Mouse (Mus musculus): ENCODE data around the gene Spg11. TPM values are rescaled to one million over a fixed set of nuclear protein-coding genes. Genes with fewer than 3 reads are reported as not detected.
"Not testable (repeated sequence)": the region's sequence is repeated elsewhere in the genome, so short reads cannot be mapped to it uniquely, and the experiment has no call there.

Spg11 gene
- total RNA-seq, 4 experiments from 2014 or later, result 15.2 to 19.3 (median 18.5) TPM

DNA sequence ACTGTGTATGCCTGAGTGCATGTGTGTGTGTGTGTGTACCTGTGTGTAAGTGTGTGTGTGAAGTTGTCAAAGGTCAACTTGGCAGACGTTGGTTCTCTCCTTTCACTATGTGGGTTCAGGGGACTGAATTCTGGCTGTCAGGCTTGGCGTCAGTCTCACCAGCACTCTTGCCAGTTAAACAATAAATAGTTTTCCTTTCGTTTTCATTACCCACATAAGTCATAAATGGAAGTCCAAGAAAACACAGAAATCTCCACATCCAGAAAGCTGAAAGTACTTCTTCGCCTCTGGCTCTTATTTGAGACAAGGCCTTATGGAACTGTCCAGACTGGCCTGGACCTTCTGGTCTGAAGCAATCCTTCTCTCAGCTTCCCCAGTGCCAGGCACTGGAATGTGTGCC, 27.6 kb upstream of the Spg11 start:
- no peak for DNase-seq (ENCODE audit: low spot score in 2 of 2)

- DNase-seq (ENCODE audit: low spot score in 2 of 2), result no peak
Measured at GRCm38 (mm10) chr2:122143111-122143510, 24.9 kb upstream of the Spg11 start.

DNA sequence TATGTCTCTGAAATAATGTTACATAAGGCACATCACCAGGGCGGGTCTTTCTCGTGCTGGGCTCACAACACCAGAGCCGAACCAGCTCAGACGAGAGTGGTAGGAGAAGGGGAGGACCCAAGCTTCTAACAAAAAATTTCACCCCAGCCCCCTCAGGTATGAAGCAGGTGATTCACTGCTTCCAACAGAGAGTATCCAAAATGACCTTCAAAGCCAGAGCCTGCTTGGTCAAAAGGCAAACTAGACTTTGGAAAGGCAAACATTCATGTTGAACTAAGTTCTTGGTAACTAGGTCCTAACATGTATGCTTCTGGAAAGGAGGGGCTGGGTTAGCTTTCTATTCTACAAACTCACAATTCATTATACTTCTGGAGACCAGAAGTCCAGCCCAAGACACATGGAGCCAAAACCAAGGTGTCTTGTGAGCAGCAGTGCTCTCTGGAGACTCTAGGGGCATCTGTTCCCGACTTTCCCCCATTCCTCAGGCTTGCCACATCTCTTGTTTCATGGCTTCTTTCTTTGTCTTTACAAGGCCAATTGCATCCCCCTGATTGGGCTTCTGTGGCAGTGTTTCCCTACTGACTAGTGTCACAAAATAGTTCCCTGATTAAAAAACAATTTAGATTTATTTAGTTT, 23.3 kb upstream of the Spg11 start:
- DNase-seq (ENCODE audit: low spot score in 2 of 2), result no peak

DNA sequence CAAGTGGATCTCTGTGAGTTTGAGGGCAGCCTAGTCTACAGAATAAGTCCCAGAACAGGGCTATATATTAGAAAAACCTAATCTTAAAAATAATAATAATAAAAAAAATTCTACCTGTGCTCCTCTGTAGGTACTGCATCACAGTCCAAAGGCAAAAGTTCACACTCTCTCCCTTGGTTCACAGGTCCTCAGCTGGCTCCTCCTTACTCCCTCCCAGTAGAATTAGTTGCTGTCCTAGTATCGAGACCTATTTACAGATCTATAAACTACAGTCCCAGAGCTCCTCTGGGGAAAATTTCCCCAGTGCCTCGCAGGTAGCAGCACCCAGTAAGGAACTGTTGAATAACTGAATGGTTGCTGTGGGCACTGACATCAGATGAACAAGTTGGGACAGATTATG, 22.6 kb upstream of the Spg11 start:
- DNase-seq (ENCODE audit: low spot score in 2 of 2), result no peak

DNA sequence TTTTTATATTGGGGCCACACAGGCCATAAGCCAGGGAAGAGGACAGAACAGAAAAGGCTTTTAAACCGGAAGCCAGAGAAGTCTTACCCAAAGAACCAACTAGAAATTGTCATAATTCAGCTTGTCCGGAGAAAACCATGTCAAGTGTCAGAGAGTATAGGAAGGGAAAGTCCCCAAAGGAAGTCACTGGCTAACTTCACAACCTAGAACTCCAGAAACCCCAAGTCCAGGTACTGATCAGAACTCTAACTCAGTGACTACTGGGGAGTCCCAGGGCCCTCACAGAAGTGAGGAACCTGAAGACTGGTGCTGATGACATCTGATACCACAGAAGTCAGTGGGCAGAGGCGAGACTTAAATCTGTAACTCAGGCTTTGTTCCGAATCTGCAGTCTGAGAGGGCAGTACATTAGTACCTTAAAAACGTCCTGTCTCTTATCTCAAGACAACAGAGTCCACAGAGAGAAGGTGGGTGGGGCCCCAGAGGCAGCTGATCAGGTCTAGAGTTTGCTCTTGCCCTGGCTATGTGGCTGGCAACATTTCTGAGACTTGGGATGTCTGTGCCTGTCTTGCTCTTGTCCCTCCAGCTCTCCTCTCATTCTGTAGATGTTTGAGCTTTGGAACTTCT, 19.8 kb upstream of the Spg11 start:
- no peak for DNase-seq (ENCODE audit: low spot score in 2 of 2)

DNA sequence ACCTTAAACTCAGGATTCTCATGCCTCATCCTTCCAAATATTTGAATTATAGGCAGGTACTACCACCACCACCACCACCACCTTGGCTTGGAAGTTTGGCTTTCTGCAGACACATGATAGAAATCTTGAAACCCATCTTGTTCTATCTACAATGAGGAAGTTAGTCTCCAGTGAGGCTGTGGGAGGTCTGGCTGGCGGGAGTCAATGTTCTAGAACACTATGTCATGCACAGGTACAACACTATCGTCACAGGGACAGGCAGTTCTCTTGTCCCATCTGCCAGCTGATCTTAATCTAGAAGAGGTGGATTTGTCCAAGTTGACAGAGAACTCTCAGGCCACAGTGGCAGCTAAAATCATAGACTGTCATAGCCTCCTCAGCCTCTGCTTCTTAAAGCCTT, 14.4 kb upstream of the Spg11 start:
- DNase-seq (ENCODE audit: low spot score in 2 of 2), result no peak

DNA sequence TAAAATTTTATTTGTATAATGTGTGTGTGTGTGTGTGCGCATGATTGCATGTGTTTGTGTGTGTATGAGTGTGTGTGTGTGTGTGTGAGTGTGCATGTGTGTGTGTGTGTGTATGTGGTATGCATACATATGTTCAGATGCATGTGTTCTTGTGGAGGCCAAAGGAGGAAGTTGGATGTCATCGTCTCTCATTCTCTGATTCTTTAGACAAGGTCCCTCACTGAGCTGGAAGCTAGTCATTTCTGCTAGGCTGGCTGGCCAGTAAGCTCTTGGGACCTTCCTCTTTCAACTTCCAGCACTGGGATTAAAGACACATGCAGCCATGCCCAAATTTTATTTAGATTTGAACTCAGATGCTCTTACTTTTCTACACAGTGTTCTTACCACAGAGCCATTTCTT, 13.9 kb upstream of the Spg11 start:
- DNase-seq (ENCODE audit: low spot score in 2 of 2), result no peak

DNA sequence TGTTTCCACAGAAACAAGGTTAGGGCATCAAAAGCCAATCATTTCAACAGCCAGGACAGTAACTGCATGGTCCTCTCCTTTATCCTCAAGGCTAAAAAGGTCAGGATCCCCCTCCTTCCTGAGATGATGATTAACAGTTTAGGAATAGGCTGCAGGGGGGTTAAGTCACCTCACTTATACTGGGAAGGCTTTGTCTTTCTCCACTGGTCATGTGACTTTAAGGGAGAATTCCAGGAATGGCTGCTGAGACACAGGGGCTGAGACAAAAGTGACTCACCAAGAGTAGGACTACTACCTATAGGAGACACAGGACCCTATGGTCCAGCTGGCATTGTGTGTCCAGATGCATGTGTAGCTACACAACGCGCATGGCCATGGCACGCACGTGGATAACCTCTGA, 9.4 kb upstream of the Spg11 start:
- no peak for DNase-seq (ENCODE audit: low spot score in 2 of 2)

- DNase-seq (ENCODE audit: low spot score in 2 of 2), result no peak
Measured at GRCm38 (mm10) chr2:122126765-122127347, 8.7 kb upstream of the Spg11 start.

DNA sequence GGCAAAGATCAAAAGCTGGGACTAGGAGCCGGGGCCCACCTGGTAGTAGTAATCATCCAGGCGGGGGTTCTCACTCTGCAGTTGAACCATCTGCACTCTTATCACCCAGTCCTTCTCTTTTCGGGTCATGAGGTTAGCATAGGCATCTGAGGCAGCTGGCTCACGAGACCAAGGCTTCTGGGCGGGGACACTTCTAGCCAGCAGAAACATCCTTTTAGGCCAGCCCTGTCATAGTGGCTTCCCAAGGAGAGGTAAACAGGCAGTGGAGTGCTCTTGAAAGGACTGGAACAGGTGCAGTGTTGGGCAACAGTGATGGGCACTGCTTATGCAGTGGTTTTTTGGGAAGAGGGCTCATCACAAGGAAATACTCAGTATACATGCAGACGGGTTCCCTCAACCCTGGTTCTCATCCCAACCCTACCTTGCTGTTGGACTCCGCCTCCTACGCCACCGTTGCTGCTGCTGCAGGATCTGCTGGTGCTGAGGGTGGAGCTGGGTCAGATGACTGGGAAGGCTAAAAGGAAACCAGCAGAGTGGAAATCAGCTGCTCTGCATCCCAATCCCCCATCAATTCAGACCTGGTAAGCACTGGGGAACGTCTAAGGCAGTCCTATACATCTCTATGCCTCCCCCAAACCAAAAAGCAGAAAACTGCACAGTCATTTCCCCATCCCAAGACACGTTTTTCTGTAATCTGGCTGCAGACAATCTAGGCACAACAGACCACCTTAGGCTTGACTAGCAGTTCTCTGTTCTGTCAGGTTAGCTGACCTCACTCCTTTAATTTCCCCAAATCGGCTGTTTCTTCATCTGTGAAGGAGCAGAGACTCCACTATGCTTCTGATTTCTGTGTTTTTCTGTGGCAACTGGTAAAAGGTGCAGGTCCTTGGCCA, 7.7 kb upstream of the Spg11 start:
- no peak for DNase-seq (ENCODE audit: low spot score in 2 of 2)

DNA sequence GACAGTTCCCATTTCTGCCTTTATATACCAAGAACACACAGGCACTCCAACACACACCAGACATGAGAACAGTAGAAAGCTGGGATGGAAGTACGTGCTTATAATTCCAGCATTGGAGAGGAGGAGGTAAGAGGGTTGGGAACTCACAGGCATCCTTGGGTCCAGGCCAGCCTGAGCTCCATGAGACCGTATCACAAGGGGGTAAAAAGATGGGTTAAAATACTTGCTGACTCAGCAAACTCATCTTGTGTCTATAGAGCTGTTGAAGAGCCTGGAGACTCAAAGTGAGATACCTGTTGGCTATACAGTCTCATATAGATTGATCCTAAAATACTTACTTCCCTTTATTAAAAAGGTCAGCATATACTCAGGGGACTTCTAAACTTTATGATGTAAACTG, 1.3 kb downstream of the Spg11 start:
- no peak for DNase-seq (ENCODE audit: low spot score in 2 of 2)

- no peak for DNase-seq (ENCODE audit: low spot score in 2 of 2)
Measured at GRCm38 (mm10) chr2:122109714-122110113, 8.5 kb downstream of the Spg11 start.

DNA sequence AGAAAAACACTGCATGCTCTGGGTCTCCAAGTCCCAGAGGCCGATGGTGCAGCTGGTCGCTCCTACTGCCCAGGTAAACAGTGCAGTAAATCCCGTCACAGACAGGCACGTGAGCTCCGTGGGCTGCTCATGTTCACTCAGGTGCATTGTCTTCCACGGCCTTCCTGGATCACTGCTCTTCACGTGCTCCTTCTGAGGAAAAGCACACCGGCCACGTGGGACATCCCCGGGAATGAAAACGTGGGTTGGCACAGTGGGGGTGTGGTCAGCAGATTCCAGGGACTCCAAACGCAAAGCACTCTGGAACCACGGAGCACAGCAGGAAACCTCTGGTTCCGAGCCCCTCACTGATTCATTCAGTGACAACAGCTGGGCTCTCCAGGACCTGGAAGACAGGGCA, 10.1 kb downstream of the Spg11 start:
- DNase-seq (ENCODE audit: low spot score in 2 of 2), result no peak

- no peak for DNase-seq (ENCODE audit: low spot score in 2 of 2)
Measured at GRCm38 (mm10) chr2:122102070-122102469, 16.1 kb downstream of the Spg11 start.

DNA sequence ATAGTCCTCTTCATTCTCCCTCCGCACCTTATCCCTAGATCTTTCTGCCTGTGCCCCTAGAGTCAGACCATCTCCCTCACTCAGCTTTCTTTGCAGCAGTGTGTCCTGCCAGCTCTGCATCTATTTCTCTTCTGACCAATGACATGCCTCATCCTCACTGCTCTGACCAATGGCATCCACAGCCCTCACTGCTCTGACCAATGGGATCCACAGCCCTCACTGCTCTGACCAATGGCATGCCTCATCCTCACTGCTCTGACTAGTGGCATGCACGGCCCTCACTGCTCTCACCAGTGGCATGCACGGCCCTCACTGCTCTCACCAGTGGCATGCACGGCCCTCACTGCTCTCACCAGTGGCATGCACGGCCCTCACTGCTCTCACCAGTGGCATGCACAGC, 20.5 kb downstream of the Spg11 start:
- not testable (repeated sequence) for DNase-seq (ENCODE audit: low spot score in 2 of 2)

- DNase-seq (ENCODE audit: low spot score in 2 of 2), result no peak
Measured at GRCm38 (mm10) chr2:122093844-122094243, 24.3 kb downstream of the Spg11 start.

- DNase-seq (ENCODE audit: low spot score in 2 of 2), result no peak
Measured at GRCm38 (mm10) chr2:122086446-122086845, 31.7 kb downstream of the Spg11 start.

- no peak for DNase-seq (ENCODE audit: low spot score in 2 of 2)
Measured at GRCm38 (mm10) chr2:122081728-122082456, 36.3 kb downstream of the Spg11 start.

- no peak for DNase-seq (ENCODE audit: low spot score in 2 of 2)
Measured at GRCm38 (mm10) chr2:122069922-122070321, 48.3 kb downstream of the Spg11 start.

DNA sequence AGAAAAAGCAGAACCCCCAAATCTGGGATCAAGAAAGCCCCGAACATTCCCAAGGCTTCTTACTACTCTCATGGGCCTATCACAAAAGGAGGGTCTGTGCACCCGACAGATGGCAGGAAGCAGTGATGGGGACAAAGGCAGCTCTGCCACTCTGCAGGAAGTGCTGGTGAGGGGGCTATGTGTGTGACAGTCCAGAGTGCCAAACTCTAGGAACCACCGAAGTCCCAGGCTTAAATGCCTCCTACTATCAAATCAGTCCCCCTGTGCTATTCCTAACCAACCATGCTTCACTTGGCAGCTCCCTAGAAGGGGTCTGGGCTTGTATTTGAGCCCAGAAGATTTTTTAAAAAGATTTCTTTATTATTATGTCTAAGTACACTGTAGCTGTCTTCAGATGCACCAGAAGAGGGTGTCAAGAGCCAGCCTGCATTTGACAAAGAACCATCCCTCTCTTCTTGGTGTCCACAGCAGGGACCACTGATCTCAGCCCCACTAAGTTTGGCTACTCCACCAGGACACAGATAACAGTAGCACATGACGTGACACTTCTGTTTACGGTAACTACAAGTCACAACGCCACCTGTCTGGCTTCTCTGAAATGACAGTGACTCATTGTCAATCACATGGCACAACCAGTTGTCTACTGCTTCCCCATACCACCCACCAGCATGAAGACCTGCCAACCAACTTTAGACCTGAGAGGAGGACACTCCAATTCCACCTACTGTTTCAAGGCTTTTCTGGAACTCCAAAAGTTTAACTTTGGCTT, 48.9 kb downstream of the Spg11 start:
- no peak for DNase-seq (ENCODE audit: low spot score in 2 of 2)

DNA sequence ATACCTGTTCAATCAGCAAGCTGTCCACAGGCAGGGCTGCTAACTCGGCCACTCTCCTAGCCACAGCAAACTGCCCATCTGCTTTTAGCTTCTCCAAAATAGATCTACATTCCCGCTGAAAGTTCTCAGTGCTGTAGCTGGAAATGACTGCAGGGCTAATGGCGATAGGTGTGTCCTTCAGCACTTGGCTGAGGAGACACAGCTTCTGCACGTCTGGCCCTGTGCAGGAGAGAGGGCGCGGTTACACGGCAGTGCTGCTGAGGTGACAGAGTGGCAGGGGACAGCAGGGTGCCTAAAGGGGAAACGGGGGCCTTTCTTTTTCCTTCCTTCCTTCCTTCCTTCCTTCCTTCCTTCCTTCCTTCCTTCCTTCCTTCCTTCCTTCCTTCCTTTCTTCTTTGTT, 51.9 kb downstream of the Spg11 start:
- DNase-seq (ENCODE audit: low spot score in 2 of 2), result no peak
